Mouse (Mus musculus): ENCODE results near the gene Fam189a2.

DNA sequence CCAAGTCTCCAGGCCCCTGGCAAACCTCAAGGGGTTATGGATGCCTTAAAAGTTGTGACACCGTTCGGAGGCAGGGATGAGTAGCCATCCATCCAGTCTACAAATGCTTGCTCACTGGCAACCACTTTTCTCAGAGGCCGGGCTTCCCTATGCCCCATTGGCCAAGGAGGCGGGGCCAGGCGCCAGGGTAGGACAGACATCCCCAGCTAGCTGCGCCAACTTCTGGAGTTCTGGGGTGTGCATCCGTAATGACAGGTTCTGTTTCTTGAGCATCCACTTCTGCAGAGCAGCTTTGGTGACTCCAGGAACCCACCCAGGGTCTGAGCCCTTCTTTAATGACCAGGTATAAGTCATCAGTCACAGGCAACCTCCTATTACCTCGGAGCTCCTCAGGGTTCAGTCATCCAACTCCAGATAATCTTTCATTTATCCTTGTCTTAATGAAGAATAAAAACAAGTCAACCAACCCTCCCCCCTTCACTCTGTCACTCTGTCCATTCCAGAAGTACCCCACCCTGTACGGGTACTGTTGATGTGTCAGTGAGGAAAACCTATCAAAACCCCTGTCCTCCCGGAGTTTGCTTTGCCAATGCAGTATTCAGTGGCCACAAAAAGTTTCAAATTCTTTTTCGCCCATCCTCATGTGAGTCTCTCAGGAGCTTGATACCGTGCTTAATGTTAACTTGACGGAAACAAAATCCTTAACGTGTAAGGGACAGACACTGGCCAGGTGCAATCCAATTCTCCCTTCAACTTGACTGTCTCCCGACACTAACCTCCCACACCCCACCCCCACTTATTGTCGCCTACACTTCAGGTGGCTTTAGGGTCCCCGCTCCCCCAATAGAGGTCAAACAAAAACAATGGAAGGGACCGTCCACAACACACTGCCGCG lies 956 bp downstream of the Fam189a2 start:
- TF ChIP-seq POLR2A (IDR thresholded peaks at IDR 0.05; ENCODE audit: control insufficient read depth, low read depth, low read length) (no peak), CTCF (IDR thresholded peaks at IDR 0.05; ENCODE audit: control insufficient read depth, insufficient read depth, insufficient replicate concordance, low read depth, low read length) (no peak)
